Mouse (Mus musculus): Measurements from ENCODE around the gene Cyp2s1. TPM values are rescaled to one million over a fixed set of nuclear protein-coding genes. Genes with fewer than 3 reads are reported as not detected.

The Cyp2s1 gene
- polyA plus RNA-seq, 1 experiment from 2014 or later, result 3.3 TPM

DNA sequence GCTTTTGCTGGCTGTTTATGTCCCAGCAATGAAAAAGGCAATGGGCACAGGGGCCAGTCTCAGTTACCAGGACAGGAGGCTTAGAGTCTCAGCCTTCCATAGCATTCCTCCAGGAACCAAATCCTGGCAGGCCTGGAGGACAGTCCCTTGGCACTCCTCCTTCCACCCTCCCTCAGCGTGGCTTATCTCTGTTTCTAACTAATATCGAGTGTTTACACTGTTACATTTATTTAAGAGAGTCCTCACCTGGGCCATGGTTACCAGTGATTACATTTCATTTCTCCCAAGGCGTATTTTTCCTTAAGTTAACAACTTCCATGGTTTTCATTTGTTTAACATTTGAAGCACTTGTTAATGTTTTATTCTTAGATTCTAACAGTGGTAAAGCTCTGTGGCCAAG lies 28.2 kb upstream of the Cyp2s1 start:
- no peaks in the 10 kb centered on the region for H3K27me3 ChIP-seq (ENCODE audit: control insufficient read depth, insufficient read depth, low read length)
- no peak overlapping the region for H3K9ac ChIP-seq (ENCODE audit: low read length)
- H3K4me2 ChIP-seq (ENCODE audit: low read depth), result no peak overlapping the region
- ATAC-seq (ENCODE audit: insufficient read depth, low FRiP score, low TSS enrichment) (no peak), DNase-seq (ENCODE audit: low spot score) (no peak)
- no peaks in the 10 kb centered on the region for H3K4me1 ChIP-seq (ENCODE audit: control insufficient read depth, insufficient read depth, low read length)
- no peak overlapping the region for H3K4me3 ChIP-seq (ENCODE audit: low read depth, low read length)
- H3K27ac ChIP-seq (ENCODE audit: low read depth, low read length), result no peak overlapping the region
- 84% methylated on average over 3 of the region's 3 CpGs for WGBS
- H3K36me3 ChIP-seq (ENCODE audit: control insufficient read depth, insufficient read depth, low read length), result no peaks in the 10 kb centered on the region
- H3K9me3 ChIP-seq (ENCODE audit: control insufficient read depth, low read length), result no peaks in the 10 kb centered on the region

DNA sequence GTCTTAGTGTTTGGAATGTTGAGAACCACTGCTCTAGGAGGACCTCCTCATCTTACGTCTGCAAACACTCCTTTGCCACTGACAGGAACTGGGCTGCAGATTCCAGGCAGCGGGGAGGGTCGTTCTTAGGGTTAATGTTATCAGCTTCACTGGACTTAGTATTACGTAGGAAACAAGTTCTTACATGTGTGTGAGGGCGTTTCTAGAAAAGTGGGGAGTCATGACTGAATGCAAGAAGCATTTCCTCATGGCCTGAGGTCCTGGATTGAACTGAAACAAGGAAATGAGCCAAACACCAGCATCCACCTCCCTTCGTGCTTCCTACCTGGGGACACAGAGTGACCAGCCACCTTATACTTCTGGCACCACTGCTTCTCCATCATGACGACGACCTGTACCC lies 27.7 kb upstream of the Cyp2s1 start:
- 83% methylated on average over 8 of the region's 8 CpGs for WGBS
- Histone ChIP-seq H3K4me2 (ENCODE audit: low read depth) (no peak overlapping the region), H3K9me3 (ENCODE audit: control insufficient read depth, low read length) (no peaks in the 10 kb centered on the region), H3K27me3 (ENCODE audit: control insufficient read depth, insufficient read depth, low read length) (no peaks in the 10 kb centered on the region), H3K4me3 (ENCODE audit: low read depth, low read length) (no peak overlapping the region), H3K4me1 (ENCODE audit: control insufficient read depth, insufficient read depth, low read length) (no peaks in the 10 kb centered on the region), H3K9ac (ENCODE audit: low read length) (no peak overlapping the region), H3K27ac (ENCODE audit: low read depth, low read length) (no peak overlapping the region), H3K36me3 (ENCODE audit: control insufficient read depth, insufficient read depth, low read length) (no peaks in the 10 kb centered on the region)
- no peak for ATAC-seq (ENCODE audit: insufficient read depth, low FRiP score, low TSS enrichment)
- no peak for DNase-seq (ENCODE audit: low spot score)

GRCm38 (mm10) chr7:25843492-25843891 lies 26.8 kb upstream of the Cyp2s1 start:
- WGBS, result 34% methylated on average over 2 of the region's 2 CpGs
- no peak overlapping the region for H3K4me3 ChIP-seq (ENCODE audit: low read depth, low read length)

GRCm38 (mm10) chr7:25840908-25841307 lies 24.2 kb upstream of the Cyp2s1 start:
- WGBS, result 72% methylated on average over 4 of the region's 4 CpGs
- no peaks in the 10 kb centered on the region for H3K4me1 ChIP-seq (ENCODE audit: control insufficient read depth, insufficient read depth, low read length)
- H3K27me3 ChIP-seq (ENCODE audit: control insufficient read depth, insufficient read depth, low read length), result no peaks in the 10 kb centered on the region

More at GRCm38 (mm10) chr7:25843492-25843891, 26.8 kb upstream of the Cyp2s1 start:
- Histone ChIP-seq H3K4me2 (ENCODE audit: low read depth) (no peak overlapping the region), H3K9me3 (ENCODE audit: control insufficient read depth, low read length) (no peaks in the 10 kb centered on the region), H3K27ac (ENCODE audit: low read depth, low read length) (no peak overlapping the region), H3K27me3 (ENCODE audit: control insufficient read depth, insufficient read depth, low read length) (no peaks in the 10 kb centered on the region), H3K4me1 (ENCODE audit: control insufficient read depth, insufficient read depth, low read length) (no peaks in the 10 kb centered on the region), H3K36me3 (ENCODE audit: control insufficient read depth, insufficient read depth, low read length) (no peaks in the 10 kb centered on the region), H3K9ac (ENCODE audit: low read length) (no peak overlapping the region)
- ATAC-seq (ENCODE audit: insufficient read depth, low FRiP score, low TSS enrichment), result no peak
- no peak for DNase-seq (ENCODE audit: low spot score)

GRCm38 (mm10) chr7:25835188-25835891 lies 18.6 kb upstream of the Cyp2s1 start:
- 68% methylated on average over 10 of the region's 10 CpGs for WGBS
- Histone ChIP-seq H3K9me3 (ENCODE audit: control insufficient read depth, low read length) (no peaks in the 10 kb centered on the region), H3K36me3 (ENCODE audit: control insufficient read depth, insufficient read depth, low read length) (no peaks in the 10 kb centered on the region), H3K27me3 (ENCODE audit: control insufficient read depth, insufficient read depth, low read length) (no peaks in the 10 kb centered on the region), H3K4me2 (ENCODE audit: low read depth) (no peak overlapping the region), H3K4me1 (ENCODE audit: control insufficient read depth, insufficient read depth, low read length) (no peaks in the 10 kb centered on the region), H3K9ac (ENCODE audit: low read length) (no peak overlapping the region), H3K27ac (ENCODE audit: low read depth, low read length) (no peak overlapping the region), H3K4me3 (ENCODE audit: low read depth, low read length) (no peak overlapping the region)
- no peak for DNase-seq (ENCODE audit: low spot score)
- no peak for ATAC-seq (ENCODE audit: insufficient read depth, low FRiP score, low TSS enrichment)

More at GRCm38 (mm10) chr7:25840908-25841307, 24.2 kb upstream of the Cyp2s1 start:
- no peak for ATAC-seq (ENCODE audit: insufficient read depth, low FRiP score, low TSS enrichment)
- Histone ChIP-seq H3K27ac (ENCODE audit: low read depth, low read length) (no peak overlapping the region), H3K4me2 (ENCODE audit: low read depth) (no peak overlapping the region), H3K4me3 (ENCODE audit: low read depth, low read length) (no peak overlapping the region), H3K9me3 (ENCODE audit: control insufficient read depth, low read length) (no peaks in the 10 kb centered on the region), H3K36me3 (ENCODE audit: control insufficient read depth, insufficient read depth, low read length) (no peaks in the 10 kb centered on the region), H3K9ac (ENCODE audit: low read length) (no peak overlapping the region)
- no peak for DNase-seq (ENCODE audit: low spot score)

GRCm38 (mm10) chr7:25831557-25832530 lies 15.1 kb upstream of the Cyp2s1 start:
- Histone ChIP-seq H3K36me3 (ENCODE audit: control insufficient read depth, insufficient read depth, low read length) (no peaks in the 10 kb centered on the region), H3K4me2 (ENCODE audit: low read depth) (no peak overlapping the region), H3K9ac (ENCODE audit: low read length) (no peak overlapping the region), H3K4me3 (ENCODE audit: low read depth, low read length) (no peak overlapping the region), H3K4me1 (ENCODE audit: control insufficient read depth, insufficient read depth, low read length) (no peaks in the 10 kb centered on the region), H3K27ac (ENCODE audit: low read depth, low read length) (no peak overlapping the region), H3K27me3 (ENCODE audit: control insufficient read depth, insufficient read depth, low read length) (no peaks in the 10 kb centered on the region), H3K9me3 (ENCODE audit: control insufficient read depth, low read length) (no peaks in the 10 kb centered on the region)
- ATAC-seq (ENCODE audit: insufficient read depth, low FRiP score, low TSS enrichment) (no peak), DNase-seq (ENCODE audit: low spot score) (no peak)
- 83% methylated on average over 10 of the region's 10 CpGs for WGBS

- Histone ChIP-seq H3K4me2 (ENCODE audit: low read depth) (no peak overlapping the region), H3K4me3 (ENCODE audit: low read depth, low read length) (no peak overlapping the region), H3K27me3 (ENCODE audit: control insufficient read depth, insufficient read depth, low read length) (no peaks in the 10 kb centered on the region), H3K36me3 (ENCODE audit: control insufficient read depth, insufficient read depth, low read length) (no peaks in the 10 kb centered on the region), H3K9ac (ENCODE audit: low read length) (no peak overlapping the region), H3K4me1 (ENCODE audit: control insufficient read depth, insufficient read depth, low read length) (no peaks in the 10 kb centered on the region), H3K9me3 (ENCODE audit: control insufficient read depth, low read length) (no peaks in the 10 kb centered on the region), H3K27ac (ENCODE audit: low read depth, low read length) (no peak overlapping the region)
- ATAC-seq (ENCODE audit: insufficient read depth, low FRiP score, low TSS enrichment) (no peak), DNase-seq (ENCODE audit: low spot score) (peak; percentile 33)
- WGBS, result 47% methylated on average over 2 of the region's 2 CpGs
Measured at GRCm38 (mm10) chr7:25830251-25830650, 13.5 kb upstream of the Cyp2s1 start.

DNA sequence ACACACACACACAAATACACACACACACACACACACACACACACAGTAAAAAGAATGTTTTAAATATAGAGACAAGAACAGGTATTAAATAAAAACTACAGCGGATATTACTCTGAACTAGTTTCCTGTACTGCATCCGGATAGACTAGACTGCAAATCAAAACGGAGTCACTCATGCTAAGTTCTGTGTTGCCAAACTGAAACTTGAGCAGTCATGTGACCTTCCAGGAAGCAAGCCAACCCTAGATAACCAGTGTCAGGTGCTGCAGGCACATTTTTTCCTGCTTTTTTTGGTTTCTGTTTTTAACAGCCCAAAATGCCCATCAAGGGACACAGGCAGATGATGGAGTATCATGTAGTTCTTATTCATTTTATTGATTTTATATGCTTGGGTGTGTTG lies 10.5 kb upstream of the Cyp2s1 start:
- ATAC-seq (ENCODE audit: insufficient read depth, low FRiP score, low TSS enrichment), result no peak
- 62% methylated on average over 3 of the region's 3 CpGs for WGBS
- no peak overlapping the region for H3K4me2 ChIP-seq (ENCODE audit: low read depth)
- no peaks in the 10 kb centered on the region for H3K27me3 ChIP-seq (ENCODE audit: control insufficient read depth, insufficient read depth, low read length)
- DNase-seq (ENCODE audit: low spot score), result no peak
- no peak overlapping the region for H3K4me3 ChIP-seq (ENCODE audit: low read depth, low read length)
- H3K9me3 ChIP-seq (ENCODE audit: control insufficient read depth, low read length), result no peaks in the 10 kb centered on the region
- H3K36me3 ChIP-seq (ENCODE audit: control insufficient read depth, insufficient read depth, low read length), result no peaks in the 10 kb centered on the region
- no peak overlapping the region for H3K27ac ChIP-seq (ENCODE audit: low read depth, low read length)
- H3K4me1 ChIP-seq (ENCODE audit: control insufficient read depth, insufficient read depth, low read length), result no peaks in the 10 kb centered on the region
- no peak overlapping the region for H3K9ac ChIP-seq (ENCODE audit: low read length)
